Mouse (Mus musculus): ENCODE measurements around the gene Gcgr. TPM values are rescaled to one million over a fixed set of nuclear protein-coding genes. Genes with fewer than 3 reads are reported as not detected.
"Not testable (repeated sequence)": the region's sequence is repeated elsewhere in the genome, so short reads cannot be mapped to it uniquely, and the experiment has no call there.

Gene Gcgr
- total RNA-seq, 1 experiment from 2014 or later, result 0.23 TPM

DNA sequence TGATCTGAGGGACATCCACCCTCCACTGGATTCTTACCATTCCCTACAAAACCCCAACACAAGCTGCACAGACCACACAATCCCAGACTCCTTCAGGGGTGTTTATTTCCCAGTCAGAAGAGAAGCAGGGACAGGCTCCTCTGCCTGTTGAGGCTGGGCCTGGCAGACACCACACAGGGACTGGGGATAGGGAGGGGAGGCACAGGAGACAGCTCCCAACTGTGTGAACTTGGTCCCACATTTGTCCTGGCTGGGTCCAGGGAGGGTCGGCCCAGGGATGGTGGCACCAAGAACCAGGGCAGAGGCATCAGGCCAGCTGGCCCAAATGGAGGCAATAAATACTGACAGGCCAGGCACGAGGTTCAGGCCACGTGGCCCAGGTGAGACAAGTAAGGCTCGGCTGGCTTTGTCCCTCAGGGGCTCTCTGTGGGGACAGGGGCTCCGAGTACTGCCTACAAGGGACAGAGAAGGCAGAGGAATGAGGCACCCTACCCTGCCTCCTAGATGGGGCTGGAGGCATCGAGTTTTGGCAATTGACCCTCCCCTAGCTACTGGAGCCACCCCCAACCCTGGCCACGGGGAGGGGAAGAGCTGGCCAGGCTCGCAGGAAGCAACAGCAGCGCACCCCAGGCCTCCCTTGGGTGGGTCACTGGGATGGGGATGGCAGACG, 47.7 kb downstream of the Gcgr start:
- ATAC-seq (ENCODE audit: extremely low read depth, insufficient number of reproducible peaks, low FRiP score, poor library complexity, severe bottlenecking), result no peak

DNA sequence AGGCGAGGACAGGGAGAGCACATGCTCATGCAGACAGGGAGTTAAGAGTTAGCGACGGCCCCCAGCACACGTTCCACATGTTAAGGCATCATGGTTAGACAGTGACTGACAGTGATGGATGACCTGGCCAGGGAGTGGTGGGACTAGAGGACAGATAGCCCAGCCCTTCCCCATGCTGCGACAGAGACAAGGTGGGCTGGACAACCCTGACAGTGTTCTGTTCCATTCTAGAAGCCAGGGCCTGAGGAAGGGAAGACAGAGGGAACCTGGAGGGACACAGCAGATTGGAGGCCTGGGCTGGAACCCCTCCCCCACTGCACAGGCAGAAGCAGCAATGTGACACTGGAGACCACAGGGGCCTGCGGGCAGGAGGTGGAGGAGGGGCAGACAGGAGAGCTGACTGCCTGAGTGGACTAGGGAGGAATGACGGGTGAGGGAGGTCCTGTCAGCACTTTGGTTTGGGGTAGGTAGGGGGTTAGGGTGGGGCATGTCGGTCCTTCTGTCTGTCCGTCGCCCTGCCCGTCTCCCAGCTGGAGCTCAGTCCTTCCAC, 48.3 kb downstream of the Gcgr start:
- ATAC-seq (ENCODE audit: extremely low read depth, insufficient number of reproducible peaks, low FRiP score, poor library complexity, severe bottlenecking), result no peak

DNA sequence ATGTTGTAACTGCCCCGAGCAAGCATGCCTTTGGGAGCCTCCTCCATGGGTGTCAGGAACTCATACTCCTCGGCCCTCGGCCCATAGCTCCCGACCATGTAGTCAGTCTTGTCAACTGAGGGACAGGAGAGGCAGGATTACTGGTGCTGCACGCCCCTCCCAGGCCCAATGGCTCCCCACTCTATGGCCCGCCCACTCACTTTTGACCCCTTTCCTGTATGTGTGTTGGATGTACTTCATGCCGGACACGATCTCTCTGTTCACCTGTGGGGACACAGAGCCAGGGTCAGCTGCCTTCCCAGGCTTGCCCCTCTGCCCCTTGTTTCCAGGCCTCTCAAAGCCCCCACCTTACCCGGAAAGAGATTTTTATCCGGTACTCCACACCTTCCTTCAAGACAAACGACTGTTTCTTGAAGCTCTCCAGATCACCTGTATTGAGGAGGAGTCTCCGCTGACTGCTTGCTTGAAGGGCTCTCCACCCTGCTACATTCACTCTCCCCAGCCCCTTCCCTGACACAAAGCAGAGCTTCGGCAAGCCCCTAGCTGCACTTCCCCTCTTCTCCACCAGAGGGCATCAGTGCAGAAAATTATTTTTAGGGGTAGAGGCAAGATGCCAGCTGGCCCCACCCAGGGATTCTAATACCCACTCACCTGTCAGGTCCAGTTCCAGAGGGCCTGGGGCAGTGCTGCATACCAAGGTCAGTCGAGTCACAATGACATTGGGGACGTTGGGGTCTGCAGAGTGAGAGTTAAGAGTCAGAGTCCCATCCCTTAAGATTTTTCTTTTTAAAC, 49.0 kb downstream of the Gcgr start:
- ATAC-seq (ENCODE audit: extremely low read depth, insufficient number of reproducible peaks, low FRiP score, poor library complexity, severe bottlenecking), result peak; percentile 28; the same call in 1 of the 2 replicates

DNA sequence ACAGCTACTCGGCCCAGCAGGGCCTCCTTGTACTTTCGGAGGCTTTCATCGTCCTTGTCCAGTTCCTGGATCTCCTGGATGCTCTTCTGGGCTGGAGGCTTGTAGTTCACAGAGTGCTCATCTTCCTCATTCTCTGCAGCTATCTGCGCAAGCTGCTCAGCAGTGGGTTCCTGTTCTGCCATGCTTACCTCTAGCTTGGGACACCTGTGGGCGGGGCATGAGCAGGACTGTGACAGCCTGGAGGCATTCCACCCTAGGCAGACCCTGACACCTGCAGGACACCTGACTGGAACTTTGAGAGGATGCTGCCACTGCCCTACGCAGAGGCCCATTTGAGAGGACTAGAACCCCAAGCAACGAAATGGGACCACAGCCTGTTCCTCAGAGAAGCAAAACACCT, 49.7 kb downstream of the Gcgr start:
- peak; percentile 55 for ATAC-seq (ENCODE audit: extremely low read depth, insufficient number of reproducible peaks, low FRiP score, poor library complexity, severe bottlenecking)

DNA sequence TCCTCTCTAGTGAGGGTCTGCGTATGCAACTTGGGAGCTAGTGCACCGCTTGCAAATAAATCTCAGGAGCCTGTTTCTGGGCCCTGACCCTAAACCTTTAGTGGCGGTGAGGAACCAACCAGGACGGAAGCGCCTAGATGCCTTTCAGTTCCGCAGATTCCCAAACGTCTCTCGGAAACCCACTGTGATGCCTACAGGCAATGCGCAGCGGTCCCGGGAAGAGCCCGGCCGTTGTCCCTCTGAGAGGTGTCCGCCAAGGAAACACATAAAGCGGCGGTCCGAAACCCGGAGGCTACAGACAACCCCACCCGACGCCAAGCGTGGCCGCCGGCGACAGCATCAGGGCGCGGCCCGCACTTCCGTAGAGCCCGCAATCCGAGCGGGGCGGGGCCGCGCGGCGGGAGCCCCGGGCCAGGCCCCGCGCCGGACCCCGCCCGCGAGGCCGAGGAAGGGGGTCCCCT, 50.4 kb downstream of the Gcgr start:
- ATAC-seq (ENCODE audit: extremely low read depth, insufficient number of reproducible peaks, low FRiP score, poor library complexity, severe bottlenecking), result no peak

DNA sequence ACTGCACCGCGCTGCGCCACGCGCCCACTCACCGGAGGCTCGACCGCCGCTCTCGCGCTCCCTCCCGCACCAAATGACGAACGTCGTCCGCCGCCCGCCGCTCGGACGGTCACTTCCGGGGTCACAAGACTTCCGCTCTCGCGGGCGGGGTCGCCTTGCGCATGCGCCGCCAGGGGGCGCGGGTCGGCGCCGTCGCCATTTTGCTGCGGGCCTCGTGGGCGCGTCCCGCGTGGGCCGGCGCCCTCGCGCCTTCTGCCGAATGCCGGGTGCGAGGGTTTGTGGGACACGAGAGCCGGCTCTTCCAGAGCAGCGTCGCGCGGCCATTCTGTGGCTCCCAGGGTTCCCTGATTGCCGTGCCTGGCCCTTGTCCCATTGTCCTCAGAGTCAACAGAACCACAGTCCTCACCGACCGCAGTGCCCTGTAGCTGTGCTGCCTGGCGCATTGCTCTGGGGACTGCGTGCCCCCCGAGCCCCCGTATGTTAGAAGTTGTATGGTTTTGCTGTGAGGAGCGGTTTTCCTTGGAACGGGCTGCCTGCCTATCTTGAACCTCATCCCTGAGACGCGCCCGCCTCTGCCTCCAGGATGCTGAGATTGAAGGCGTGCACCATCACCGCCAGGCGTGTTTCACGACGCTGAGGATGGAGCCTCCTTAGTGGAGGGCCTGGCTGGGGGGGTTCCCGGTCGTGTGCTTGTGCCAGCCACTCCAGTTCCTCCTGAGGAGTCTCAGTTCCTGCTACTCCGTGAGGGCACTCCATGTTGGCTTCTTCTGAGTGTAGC, 51.2 kb downstream of the Gcgr start, which contains the start of gene Arhgdia:
Arhgdia (minus strand) TSS at position 135 of the 778 bp plus-strand sequence.
- ATAC-seq (ENCODE audit: extremely low read depth, insufficient number of reproducible peaks, low FRiP score, poor library complexity, severe bottlenecking), result peak; percentile 23; the same call in 1 of the 2 replicates

DNA sequence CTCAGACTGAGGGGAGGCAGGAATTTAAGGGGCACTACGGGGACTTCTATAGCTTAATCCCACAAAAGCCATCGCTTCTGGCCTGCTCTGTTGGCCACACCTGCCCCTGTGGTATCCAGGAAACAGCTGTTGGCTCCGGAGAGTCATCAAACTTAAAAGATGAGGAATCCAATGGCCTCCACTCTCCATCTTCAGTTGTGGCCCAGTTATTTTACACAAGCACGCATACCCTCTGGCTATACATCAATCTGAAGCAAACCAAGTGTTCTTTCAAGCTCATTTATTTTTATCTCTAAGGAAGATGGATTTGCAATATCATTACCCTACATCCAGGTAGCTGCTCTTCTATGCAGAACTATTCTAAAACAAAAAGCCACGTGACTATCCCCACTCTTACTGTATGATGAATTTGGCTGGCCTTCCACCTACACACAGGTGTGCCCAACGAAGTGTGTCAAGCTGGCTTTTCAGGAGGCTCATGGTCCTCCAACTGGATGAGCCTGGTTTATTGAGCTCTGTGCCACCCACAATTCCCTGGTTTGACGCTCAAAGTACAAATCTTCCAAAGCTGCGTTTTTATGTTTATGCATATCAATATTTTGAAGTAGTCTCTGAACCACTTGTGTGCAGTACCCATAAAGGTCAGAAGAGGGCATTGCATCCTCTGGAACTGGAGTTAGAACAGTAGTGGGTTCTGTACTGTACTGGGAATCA, 51.9 kb downstream of the Gcgr start:
- ATAC-seq (ENCODE audit: extremely low read depth, insufficient number of reproducible peaks, low FRiP score, poor library complexity, severe bottlenecking), result peak; percentile 27; the same call in 1 of the 2 replicates

DNA sequence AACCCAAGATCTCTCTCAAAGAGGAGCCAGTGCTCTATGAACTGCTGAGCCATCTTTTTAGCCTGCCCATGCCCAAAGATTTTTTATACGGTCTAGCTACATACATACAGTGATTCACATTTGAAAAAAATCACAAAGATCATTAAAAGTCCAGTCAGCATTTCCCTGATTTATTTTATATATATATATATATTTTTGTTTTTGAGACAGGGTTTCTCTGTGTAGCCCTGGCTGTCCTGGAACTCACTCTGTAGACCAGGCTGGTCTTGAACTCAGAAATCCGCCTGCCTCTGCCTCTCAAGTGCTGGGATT, 52.4 kb downstream of the Gcgr start:
- not testable (repeated sequence) for ATAC-seq (ENCODE audit: extremely low read depth, insufficient number of reproducible peaks, low FRiP score, poor library complexity, severe bottlenecking)

DNA sequence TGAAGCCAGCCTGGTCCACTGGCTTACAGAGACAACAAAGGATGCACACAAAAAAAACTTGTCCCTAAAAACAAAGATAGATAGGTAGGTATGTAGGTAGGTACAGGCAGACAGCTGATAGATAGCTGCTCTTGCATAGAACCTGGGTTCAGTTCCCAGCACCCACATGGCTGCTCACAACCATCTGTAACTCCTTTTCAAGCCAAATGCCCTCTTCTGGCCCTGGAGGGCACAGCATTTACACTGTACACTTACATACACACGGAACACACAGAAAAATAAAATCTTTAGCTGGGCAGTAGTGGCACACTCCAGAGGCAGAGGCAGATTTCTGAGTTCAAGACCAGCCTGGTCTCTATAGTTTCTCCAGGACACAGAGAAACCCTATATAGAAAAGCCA, 53.4 kb downstream of the Gcgr start:
- no peak for ATAC-seq (ENCODE audit: extremely low read depth, insufficient number of reproducible peaks, low FRiP score, poor library complexity, severe bottlenecking)

DNA sequence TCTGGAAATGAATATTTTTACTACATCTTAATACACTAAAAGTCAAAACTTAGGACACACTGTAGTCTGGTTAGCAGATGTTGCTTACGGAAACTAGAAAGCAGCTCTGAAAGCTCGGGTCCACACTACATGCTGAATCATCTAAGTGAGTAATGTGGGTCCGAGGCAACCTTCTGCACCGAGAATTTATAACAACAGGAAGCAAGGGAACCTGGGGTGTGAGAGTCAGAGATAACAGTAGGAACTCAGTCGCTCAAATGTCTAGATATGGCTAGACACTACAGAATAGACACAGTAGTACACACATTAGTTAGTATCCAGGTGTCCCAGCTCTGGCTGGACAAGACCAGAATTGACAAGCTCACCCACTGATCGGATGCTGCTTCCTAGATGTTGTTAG, 58.0 kb downstream of the Gcgr start:
- no peak for ATAC-seq (ENCODE audit: extremely low read depth, insufficient number of reproducible peaks, low FRiP score, poor library complexity, severe bottlenecking)

Other genes with a start within 250 kb of the Gcgr start
- 1,411 and 1,557 TPM in 2 replicates for gene Actg1, start 182.2 kb upstream of the Gcgr start, total RNA-seq (2017)
- 0.47 TPM in 1 of 2 replicates, not detected in the other for gene Fscn2, start 169.2 kb upstream of the Gcgr start, total RNA-seq (2017)
- gene Faap100, start 151.9 kb upstream of the Gcgr start, total RNA-seq (2017), result 13.3 and 15.6 TPM in 2 replicates
- gene Nploc4, start 93.0 kb upstream of the Gcgr start, total RNA-seq (2017), result 24.4 and 25.4 TPM in 2 replicates
- not detected in 2 replicates for gene Tspan10, start 88.1 kb upstream of the Gcgr start, total RNA-seq (2017)
- not detected in 2 replicates for gene Pde6g, start 77.2 kb upstream of the Gcgr start, total RNA-seq (2017)
- gene Oxld1, start 72.6 kb upstream of the Gcgr start, total RNA-seq (2017), result 5.9 and 9.5 TPM in 2 replicates
- gene Ccdc137, start 72.6 kb upstream of the Gcgr start, total RNA-seq (2017), result 35.0 and 48.6 TPM in 2 replicates
- gene Arl16, start 63.1 kb upstream of the Gcgr start, total RNA-seq (2017), result 13.4 and 17.1 TPM in 2 replicates
- 20.8 and 24.1 TPM in 2 replicates for gene Mrpl12, start 46.1 kb upstream of the Gcgr start, total RNA-seq (2017)
- gene Slc25a10, start 38.9 kb upstream of the Gcgr start, total RNA-seq (2017), result 5.0 and 7.9 TPM in 2 replicates
- 15.0 and 16.9 TPM in 2 replicates for gene Mcrip1, start 19.0 kb downstream of the Gcgr start, total RNA-seq (2017)
- gene Ppp1r27, start 20.4 kb downstream of the Gcgr start, total RNA-seq (2017), result not detected in 2 replicates
- 122 and 155 TPM in 2 replicates for gene P4hb, start 42.6 kb downstream of the Gcgr start, total RNA-seq (2017)
- 166 and 185 TPM in 2 replicates for gene Arhgdia, start 50.9 kb downstream of the Gcgr start, total RNA-seq (2017)
- gene Alyref, start 67.7 kb downstream of the Gcgr start, total RNA-seq (2017), result 52.7 and 88.0 TPM in 2 replicates
- gene Anapc11, start 67.7 kb downstream of the Gcgr start, total RNA-seq (2017), result 15.7 and 22.0 TPM in 2 replicates
- not detected in 2 replicates for gene Npb, start 77.8 kb downstream of the Gcgr start, total RNA-seq (2017)
- 31.7 and 47.8 TPM in 2 replicates for gene Pcyt2, start 87.2 kb downstream of the Gcgr start, total RNA-seq (2017)
- gene Sirt7, start 94.5 kb downstream of the Gcgr start, total RNA-seq (2017), result 181 and 194 TPM in 2 replicates
- gene Mafg, start 102.9 kb downstream of the Gcgr start, total RNA-seq (2017), result 25.5 and 33.5 TPM in 2 replicates
- 1.6 TPM in 1 of 2 replicates, not detected in the other for gene Pycr1, start 113.1 kb downstream of the Gcgr start, total RNA-seq (2017)
- gene Myadml2, start 117.5 kb downstream of the Gcgr start, total RNA-seq (2017), result not detected in 2 replicates
- not detected in 2 replicates for gene Notum, start 130.5 kb downstream of the Gcgr start, total RNA-seq (2017)
- 59.7 and 74.8 TPM in 2 replicates for gene Aspscr1, start 142.3 kb downstream of the Gcgr start, total RNA-seq (2017)
- gene Cenpx, start 183.0 kb downstream of the Gcgr start, total RNA-seq (2017), result 24.2 and 44.7 TPM in 2 replicates
- 47.1 and 47.6 TPM in 2 replicates for gene Lrrc45, start 183.2 kb downstream of the Gcgr start, total RNA-seq (2017)
- 0.98 TPM in 1 of 2 replicates, not detected in the other for gene Rac3, start 190.8 kb downstream of the Gcgr start, total RNA-seq (2017)
- 6.8 and 8.1 TPM in 2 replicates for gene Dcxr, start 196.6 kb downstream of the Gcgr start, total RNA-seq (2017)
- gene Cbr2, start 201.4 kb downstream of the Gcgr start, total RNA-seq (2017), result 0.81 TPM in 1 of 2 replicates, not detected in the other
- 26.0 and 37.3 TPM in 2 replicates for gene Hmga1b, start 232.1 kb downstream of the Gcgr start, total RNA-seq (2017)

All from neutrophil, adult 5-6 weeks (primary cell).